Mouse (Mus musculus): ENCODE results near the gene Lce3c. TPM values are rescaled to one million over a fixed set of nuclear protein-coding genes. Genes with fewer than 3 reads are reported as not detected.

The Lce3c gene
- 361 TPM in 1 of 2 replicates, not detected in the other for polyA plus RNA-seq (2012; rRNA removed)

GRCm38 (mm10) chr3:92944186-92944585 is at the start of gene Lce3c:
TSS of gene Lce3c (plus strand) at chr3:92944486.
- TF ChIP-seq POLR2A (IDR thresholded peaks at IDR 0.05; ENCODE audit: borderline replicate concordance, extremely low read depth, low read depth, low read length) (no peak), CTCF (IDR thresholded peaks at IDR 0.05; ENCODE audit: insufficient read depth, low read length) (no peak)
- WGBS = 56% methylated on average over 1 of the region's 1 CpGs
- no peak within 1 kb of the TSS for H3K4me3 ChIP-seq (replicated peaks; ENCODE audit: extremely low read depth, low read depth, low read length)
- DNase-seq = no peak
- no peaks in the 10 kb centered on the region for H3K4me1 ChIP-seq (ENCODE audit: control insufficient read depth, insufficient read depth, low read length)

GRCm38 (mm10) chr3:92894489-92894888 is 49.8 kb upstream of the Lce3c start:
- TF ChIP-seq CTCF (IDR thresholded peaks at IDR 0.05; ENCODE audit: insufficient read depth, low read length) (no peak), POLR2A (IDR thresholded peaks at IDR 0.05; ENCODE audit: borderline replicate concordance, extremely low read depth, low read depth, low read length) (no peak)
- 36% methylated on average over 1 of the region's 1 CpGs for whole genome bisulfite sequencing
- Histone ChIP-seq H3K4me1 (ENCODE audit: control insufficient read depth, insufficient read depth, low read length) (no peaks in the 10 kb centered on the region), H3K4me3 (replicated peaks; ENCODE audit: extremely low read depth, low read depth, low read length) (no peak overlapping the region)
- no peak for DNase-seq

GRCm38 (mm10) chr3:92902992-92903391 is 41.3 kb upstream of the Lce3c start:
- TF ChIP-seq CTCF (IDR thresholded peaks at IDR 0.05; ENCODE audit: insufficient read depth, low read length) (peak; percentile 38; the same call in 1 of the 2 replicates), POLR2A (IDR thresholded peaks at IDR 0.05; ENCODE audit: borderline replicate concordance, extremely low read depth, low read depth, low read length) (no peak)
- WGBS = 14% methylated on average over 3 of the region's 3 CpGs
- Histone ChIP-seq H3K4me1 (ENCODE audit: control insufficient read depth, insufficient read depth, low read length) (no peaks in the 10 kb centered on the region), H3K4me3 (replicated peaks; ENCODE audit: extremely low read depth, low read depth, low read length) (no peak overlapping the region)
- peak; percentile 12 for DNase-seq

GRCm38 (mm10) chr3:92903640-92904039 is 40.6 kb upstream of the Lce3c start:
- 29% methylated on average over 4 of the region's 4 CpGs for WGBS
- DNase-seq = no peak
- TF ChIP-seq CTCF (IDR thresholded peaks at IDR 0.05; ENCODE audit: insufficient read depth, low read length) (no peak), POLR2A (IDR thresholded peaks at IDR 0.05; ENCODE audit: borderline replicate concordance, extremely low read depth, low read depth, low read length) (no peak)

GRCm38 (mm10) chr3:92905182-92905581 is 39.1 kb upstream of the Lce3c start:
- Histone ChIP-seq H3K4me1 (ENCODE audit: control insufficient read depth, insufficient read depth, low read length) (no peaks in the 10 kb centered on the region), H3K4me3 (replicated peaks; ENCODE audit: extremely low read depth, low read depth, low read length) (no peak overlapping the region)
- WGBS = 41% methylated on average over 3 of the region's 3 CpGs
- TF ChIP-seq CTCF (IDR thresholded peaks at IDR 0.05; ENCODE audit: insufficient read depth, low read length) (no peak), POLR2A (IDR thresholded peaks at IDR 0.05; ENCODE audit: borderline replicate concordance, extremely low read depth, low read depth, low read length) (no peak)
- no peak for DNase-seq

More at GRCm38 (mm10) chr3:92903640-92904039, 40.6 kb upstream of the Lce3c start:
- Histone ChIP-seq H3K4me3 (replicated peaks; ENCODE audit: extremely low read depth, low read depth, low read length) (no peak overlapping the region), H3K4me1 (ENCODE audit: control insufficient read depth, insufficient read depth, low read length) (no peaks in the 10 kb centered on the region)

GRCm38 (mm10) chr3:92907571-92907970 is 36.7 kb upstream of the Lce3c start:
- Histone ChIP-seq H3K4me1 (ENCODE audit: control insufficient read depth, insufficient read depth, low read length) (no peaks in the 10 kb centered on the region), H3K4me3 (replicated peaks; ENCODE audit: extremely low read depth, low read depth, low read length) (no peak overlapping the region)
- WGBS = 19% methylated on average over 4 of the region's 4 CpGs
- TF ChIP-seq CTCF (IDR thresholded peaks at IDR 0.05; ENCODE audit: insufficient read depth, low read length) (peak; percentile 44; the same call in 1 of the 2 replicates), POLR2A (IDR thresholded peaks at IDR 0.05; ENCODE audit: borderline replicate concordance, extremely low read depth, low read depth, low read length) (no peak)
- no peak for DNase-seq

- H3K4me1 ChIP-seq (ENCODE audit: control insufficient read depth, insufficient read depth, low read length) = no peaks in the 10 kb centered on the region
- H3K4me3 ChIP-seq (replicated peaks; ENCODE audit: extremely low read depth, low read depth, low read length) = no peak overlapping the region
- DNase-seq = no peak
- TF ChIP-seq CTCF (IDR thresholded peaks at IDR 0.05; ENCODE audit: insufficient read depth, low read length) = no peak
- TF ChIP-seq POLR2A (IDR thresholded peaks at IDR 0.05; ENCODE audit: borderline replicate concordance, extremely low read depth, low read depth, low read length) = no peak
- 60% methylated on average over 4 of the region's 4 CpGs for WGBS
Measured at GRCm38 (mm10) chr3:92920364-92920763, 23.9 kb upstream of the Lce3c start.

GRCm38 (mm10) chr3:92926130-92926529 is 18.2 kb upstream of the Lce3c start, which contains the start of gene Lce3a:
TSS of gene Lce3a (minus strand) at chr3:92926230.
- H3K4me3 ChIP-seq (replicated peaks; ENCODE audit: extremely low read depth, low read depth, low read length) = no peak within 1 kb of the TSS
- no peak for DNase-seq
- 46% methylated on average over 2 of the region's 2 CpGs for WGBS
- no peaks in the 10 kb centered on the region for H3K4me1 ChIP-seq (ENCODE audit: control insufficient read depth, insufficient read depth, low read length)
- TF ChIP-seq CTCF (IDR thresholded peaks at IDR 0.05; ENCODE audit: insufficient read depth, low read length) = no peak
- no peak for TF ChIP-seq POLR2A (IDR thresholded peaks at IDR 0.05; ENCODE audit: borderline replicate concordance, extremely low read depth, low read depth, low read length)

GRCm38 (mm10) chr3:92932679-92933078 is 11.6 kb upstream of the Lce3c start, which contains the start of gene Lce3b:
TSS of gene Lce3b (plus strand) at chr3:92932979.
- 52% methylated on average over 2 of the region's 2 CpGs for WGBS
- no peak for DNase-seq
- no peaks in the 10 kb centered on the region for H3K4me1 ChIP-seq (ENCODE audit: control insufficient read depth, insufficient read depth, low read length)
- H3K4me3 ChIP-seq (replicated peaks; ENCODE audit: extremely low read depth, low read depth, low read length) = no peak within 1 kb of the TSS
- TF ChIP-seq CTCF (IDR thresholded peaks at IDR 0.05; ENCODE audit: insufficient read depth, low read length) (no peak), POLR2A (IDR thresholded peaks at IDR 0.05; ENCODE audit: borderline replicate concordance, extremely low read depth, low read depth, low read length) (no peak)

GRCm38 (mm10) chr3:92957090-92957489 is 12.8 kb downstream of the Lce3c start, which contains the start of gene Lce3d:
TSS of gene Lce3d (plus strand) at chr3:92957390.
- no peaks in the 10 kb centered on the region for H3K4me1 ChIP-seq (ENCODE audit: control insufficient read depth, insufficient read depth, low read length)
- TF ChIP-seq CTCF (IDR thresholded peaks at IDR 0.05; ENCODE audit: insufficient read depth, low read length) = no peak
- no peak for TF ChIP-seq POLR2A (IDR thresholded peaks at IDR 0.05; ENCODE audit: borderline replicate concordance, extremely low read depth, low read depth, low read length)
- H3K4me3 ChIP-seq (replicated peaks; ENCODE audit: extremely low read depth, low read depth, low read length) = no peak within 1 kb of the TSS
- DNase-seq = no peak
- 95% methylated on average over 1 of the region's 1 CpGs for WGBS

All from lung, adult 2 months (tissue).